Mouse (Mus musculus) forebrain, embryonic 16.5 days (tissue): ENCODE measurements around the gene Pth1r. TPM values are rescaled to one million over a fixed set of nuclear protein-coding genes. Genes with fewer than 3 reads are reported as not detected.

Source experiments
- ATAC-seq: fragments of 200-750 bp; cut with Nextera tagmentation; 2 replicates; pipeline ENCODE4 v1.8.0; 2017; ENCODE audit warnings: mild to moderate bottlenecking, moderate library complexity
- H3K27ac ChIP-seq: fragments of 300-500 bp; sonication (generic); 2 replicates; pipeline ENCODE4 v1.5.1; 2014; ENCODE audit warnings: low read length, control low read depth
- H3K27me3 ChIP-seq: fragments of 300-500 bp; sonication (generic); replicated peaks from 2 replicates; pipeline ENCODE4 v1.6.1; 2014; ENCODE audit warnings: low read length; ENCODE audit not compliant: control insufficient read depth, insufficient read depth
- H3K36me3 ChIP-seq: fragments of 300-500 bp; sonication (generic); 2 replicates; pipeline ENCODE4 v1.6.1; 2014; ENCODE audit not compliant: control insufficient read depth, insufficient read depth
- H3K4me1 ChIP-seq: fragments of 300-500 bp; sonication (generic); replicated peaks from 2 replicates; pipeline ENCODE4 v1.6.1; 2014; ENCODE audit warnings: low read length; ENCODE audit not compliant: control insufficient read depth, insufficient read depth
- H3K4me2 ChIP-seq: fragments of 300-500 bp; sonication (generic); 2 replicates; pipeline ENCODE4 v1.6.1; 2014; ENCODE audit warnings: mild to moderate bottlenecking, low read length, control low read depth
- H3K4me3 ChIP-seq: fragments of 300-500 bp; sonication (generic); replicated peaks from 2 replicates; pipeline ENCODE4 v1.5.1; 2014; ENCODE audit warnings: mild to moderate bottlenecking, low read length, control low read depth
- H3K9ac ChIP-seq: fragments of 300-500 bp; sonication (generic); replicated peaks from 2 replicates; pipeline ENCODE4 v1.6.1; 2014; ENCODE audit warnings: low read depth, low read length, control low read depth
- H3K9me3 ChIP-seq: fragments of 300-500 bp; sonication (generic); 2 replicates; pipeline ENCODE4 v1.6.1; 2016; ENCODE audit warnings: low read length; ENCODE audit not compliant: control insufficient read depth
- WGBS: fragments of 180-500 bp; shearing (Covaris S2); extraction: QIAGEN DNeasy Blood & Tissue Kit; methylation state at CpG from one replicate; pipeline ENCODE4 v1.1.7; 2014; 5-methylcytosine and 5-hydroxymethylcytosine counted together
- polyA plus RNA-seq: library from polyadenylated mRNA; unstranded; fragments of >200 nt; fragmentation: Nextera tagmentation; extraction: Ambion mirVana; gene quantifications from 2 replicates; pipeline ENCODE4 v1.2.1, GENCODE M21; 2015

Gene Pth1r
- polyA plus RNA-seq, 1 experiment from 2014 or later, result 6.4 TPM

- no peaks in the 10 kb centered on the region for H3K9me3 ChIP-seq
- peak overlapping the region; percentile 57 for H3K4me3 ChIP-seq
- H3K9ac ChIP-seq, result peak overlapping the region; percentile 65
- H3K36me3 ChIP-seq, result no peaks in the 10 kb centered on the region
- H3K4me2 ChIP-seq, result peak overlapping the region; percentile 82
- 0% methylated on average over 38 of the region's 71 CpGs for WGBS
- H3K4me1 ChIP-seq, result peaks cover 19% of the 10 kb centered on the region
- ATAC-seq, result peak; percentile 76
- H3K27me3 ChIP-seq, result peaks cover 40% of the 10 kb centered on the region
- H3K27ac ChIP-seq, result no peak overlapping the region
Observed at GRCm38 (mm10) chr9:110742295-110742950, 4.5 kb downstream of the Pth1r start.

- peak within 1 kb of the TSS; percentile 82 for H3K4me2 ChIP-seq
- 2% methylated on average over 17 of the region's 17 CpGs for WGBS
- H3K27me3 ChIP-seq, result peaks cover 40% of the 10 kb centered on the region
- peaks cover 19% of the 10 kb centered on the region for H3K4me1 ChIP-seq
- H3K9ac ChIP-seq, result peak within 1 kb of the TSS; percentile 65
- peak; percentile 26; the same call in 1 of the 2 replicates for ATAC-seq
- peak within 1 kb of the TSS; percentile 57 for H3K4me3 ChIP-seq
- H3K9me3 ChIP-seq, result no peaks in the 10 kb centered on the region
- H3K27ac ChIP-seq, result no peak within 1 kb of the TSS
- no peaks in the 10 kb centered on the region for H3K36me3 ChIP-seq
Observed at GRCm38 (mm10) chr9:110741711-110742294, 5.1 kb downstream of the Pth1r start, which contains the start of gene Myl3. Gene Myl3, plus strand, starts transcription at chr9:110741861.

GRCm38 (mm10) chr9:110739961-110740360 lies 7.0 kb downstream of the Pth1r start:
- Histone ChIP-seq H3K36me3 (no peaks in the 10 kb centered on the region), H3K9me3 (no peaks in the 10 kb centered on the region), H3K9ac (no peak overlapping the region), H3K4me3 (no peak overlapping the region), H3K27ac (no peak overlapping the region), H3K4me1 (peaks cover 19% of the 10 kb centered on the region), H3K27me3 (peaks cover 33% of the 10 kb centered on the region), H3K4me2 (no peak overlapping the region)
- 91% methylated on average over 7 of the region's 7 CpGs for WGBS
- ATAC-seq, result no peak

GRCm38 (mm10) chr9:110738054-110738453 lies 8.9 kb downstream of the Pth1r start:
- no peaks in the 10 kb centered on the region for H3K9me3 ChIP-seq
- no peak overlapping the region for H3K4me3 ChIP-seq
- WGBS, result 29% methylated on average over 1 of the region's 1 CpGs
- no peak overlapping the region for H3K4me2 ChIP-seq
- H3K9ac ChIP-seq, result no peak overlapping the region
- no peak for ATAC-seq
- H3K27me3 ChIP-seq, result peaks cover 27% of the 10 kb centered on the region
- H3K36me3 ChIP-seq, result no peaks in the 10 kb centered on the region
- H3K27ac ChIP-seq, result no peak overlapping the region
- peaks cover 16% of the 10 kb centered on the region for H3K4me1 ChIP-seq

- WGBS, result 49% methylated on average over 9 of the region's 9 CpGs
- no peak overlapping the region for H3K4me3 ChIP-seq
- H3K36me3 ChIP-seq, result no peaks in the 10 kb centered on the region
- no peak for ATAC-seq
- H3K9me3 ChIP-seq, result no peaks in the 10 kb centered on the region
- H3K4me1 ChIP-seq, result peaks cover 15% of the 10 kb centered on the region
- no peak overlapping the region for H3K9ac ChIP-seq
- H3K27ac ChIP-seq, result no peak overlapping the region
- peaks cover 29% of the 10 kb centered on the region for H3K27me3 ChIP-seq
- H3K4me2 ChIP-seq, result no peak overlapping the region
Observed at GRCm38 (mm10) chr9:110736362-110736761, 10.6 kb downstream of the Pth1r start.

- H3K9ac ChIP-seq, result no peak overlapping the region
- WGBS, result 72% methylated on average over 7 of the region's 7 CpGs
- H3K9me3 ChIP-seq, result no peaks in the 10 kb centered on the region
- peaks cover 12% of the 10 kb centered on the region for H3K27me3 ChIP-seq
- H3K27ac ChIP-seq, result no peak overlapping the region
- H3K4me2 ChIP-seq, result no peak overlapping the region
- H3K4me1 ChIP-seq, result peaks cover 14% of the 10 kb centered on the region; the same call in 1 of the 2 replicates
- ATAC-seq, result no peak
- no peaks in the 10 kb centered on the region for H3K36me3 ChIP-seq
- no peak overlapping the region for H3K4me3 ChIP-seq
Observed at GRCm38 (mm10) chr9:110734154-110734553, 12.8 kb downstream of the Pth1r start.

GRCm38 (mm10) chr9:110733102-110733501 lies 13.8 kb downstream of the Pth1r start:
- no peak overlapping the region for H3K27ac ChIP-seq
- H3K4me1 ChIP-seq, result peaks cover 14% of the 10 kb centered on the region; the same call in 1 of the 2 replicates
- H3K9ac ChIP-seq, result 0 out of 2 replicates have a peak overlapping the region, but pooled peaks have one; percentile 42
- ATAC-seq, result 0 out of 2 replicates have a peak, but pooled peaks have one; percentile 1
- H3K4me3 ChIP-seq, result peak overlapping the region; percentile 48
- peak overlapping the region; percentile 77 for H3K4me2 ChIP-seq
- no peaks in the 10 kb centered on the region for H3K36me3 ChIP-seq
- peaks cover 14% of the 10 kb centered on the region for H3K27me3 ChIP-seq
- 9% methylated on average over 8 of the region's 8 CpGs for WGBS
- H3K9me3 ChIP-seq, result no peaks in the 10 kb centered on the region

- Histone ChIP-seq H3K4me2 (peak overlapping the region; percentile 77), H3K27ac (no peak overlapping the region), H3K4me3 (peak overlapping the region; percentile 48), H3K27me3 (peaks cover 17% of the 10 kb centered on the region), H3K36me3 (no peaks in the 10 kb centered on the region), H3K4me1 (peaks cover 14% of the 10 kb centered on the region; the same call in 1 of the 2 replicates), H3K9me3 (no peaks in the 10 kb centered on the region), H3K9ac (peak overlapping the region; percentile 42; the same call in 1 of the 2 replicates)
- 0% methylated on average over 26 of the region's 26 CpGs for WGBS
- peak; percentile 92 for ATAC-seq
Observed at GRCm38 (mm10) chr9:110732623-110733022, 14.3 kb downstream of the Pth1r start.

- 59% methylated on average over 4 of the region's 4 CpGs for WGBS
- ATAC-seq, result no peak
- Histone ChIP-seq H3K36me3 (no peaks in the 10 kb centered on the region), H3K4me3 (no peak overlapping the region), H3K4me2 (no peak overlapping the region), H3K4me1 (peaks cover 20% of the 10 kb centered on the region), H3K9ac (no peak overlapping the region), H3K27ac (no peak overlapping the region), H3K27me3 (peaks cover 25% of the 10 kb centered on the region), H3K9me3 (no peaks in the 10 kb centered on the region)
Observed at GRCm38 (mm10) chr9:110731859-110732258, 15.1 kb downstream of the Pth1r start.
